Mouse (Mus musculus): ENCODE data around the gene Ccnl2.

- TF ChIP-seq POLR2A (IDR thresholded peaks at IDR 0.05; ENCODE audit: insufficient read length, low read depth) (no peak), POLR2AphosphoS2 (IDR thresholded peaks at IDR 0.05; ENCODE audit: insufficient read length, low read depth) (no peak)
These were observed 40.6 kb upstream of the Ccnl2 start for GRCm38 (mm10) chr4:155771706-155772105.

Measured in myocyte (in vitro differentiated cells).